In the genomic region with DNA sequence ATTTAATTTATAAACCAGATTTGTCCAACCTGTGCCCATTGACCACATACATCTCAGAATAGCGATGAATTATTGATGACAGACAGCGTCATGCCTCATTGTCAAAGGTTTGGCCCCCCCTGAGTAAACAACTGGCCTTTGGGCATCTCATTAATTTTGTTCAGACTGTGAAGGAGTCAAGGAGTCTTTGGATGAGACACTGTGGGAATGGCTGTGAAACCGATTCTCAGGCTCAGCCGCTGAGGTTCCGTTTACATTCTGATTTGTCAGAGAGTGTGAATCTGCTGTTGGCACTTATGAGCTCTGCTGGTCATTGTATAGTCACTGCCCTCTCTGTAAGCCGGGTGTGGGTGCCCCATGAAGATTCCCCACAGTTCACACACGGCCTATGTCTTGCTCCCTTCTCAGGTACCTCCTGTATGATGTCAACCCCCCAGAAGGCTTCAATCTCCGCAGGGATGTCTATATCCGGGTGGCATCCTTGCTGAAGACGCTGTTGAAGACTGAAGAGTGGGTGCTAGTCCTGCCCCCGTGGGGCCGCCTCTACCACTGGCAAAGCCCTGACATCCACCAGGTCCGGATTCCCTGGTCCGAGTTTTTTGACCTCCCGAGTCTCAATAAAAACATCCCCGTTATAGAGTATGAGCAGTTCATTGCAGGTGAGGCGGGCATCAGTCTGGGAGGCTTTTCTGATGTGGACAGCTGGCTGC, we compare ENCODE assay signal across 8 mouse cellular contexts. TPM values are rescaled to one million over a fixed set of nuclear protein-coding genes. Genes with fewer than 3 reads are reported as not detected.
A peak's percentile ranks its signal among the peaks of the same experiment; 100 is the strongest.
DNase-seq lines count a peak whose midpoint lies in the region; ATAC-seq lines count a peak whose summit lies in the region.
"Had no signal": no experiment of that assay in that cellular context is flagged by ENCODE, and none has a peak within 500 bp of the region (broad histone marks: within the 10 kb centered on the region; RNA-seq: fewer than 3 reads in every experiment).

No protein-coding gene starts in this region.

- 81% methylated on average over 17 of the region's 17 CpGs for WGBS in liver, embryonic 11.5 days
- WGBS in forebrain, embryonic 12.5 days, result 88% methylated on average over 17 of the region's 17 CpGs
- WGBS in limb, embryonic 10.5 days, result 89% methylated on average over 17 of the region's 17 CpGs
- 82% methylated on average over 17 of the region's 17 CpGs for WGBS in neural tube, embryonic 14.5 days

- no peak overlapping the region for H3K9ac ChIP-seq in liver, embryonic 11.5 days (ENCODE audit: low read depth, low read length)
- H3K9ac ChIP-seq in forebrain, embryonic 12.5 days, result peak overlapping the region; percentile 85
- H3K9ac ChIP-seq in neural tube, embryonic 14.5 days (replicated peaks; ENCODE audit: low read depth, low read length), result no peak overlapping the region

- H3K27me3 ChIP-seq in liver, embryonic 11.5 days (replicated peaks; ENCODE audit: control insufficient read depth, insufficient read depth, low read length), result no peaks in the 10 kb centered on the region
- H3K27me3 ChIP-seq in forebrain, embryonic 12.5 days, result no peaks in the 10 kb centered on the region
- no peaks in the 10 kb centered on the region for H3K27me3 ChIP-seq in limb, embryonic 10.5 days (ENCODE audit: low read depth, poor library complexity, severe bottlenecking)
- no peaks in the 10 kb centered on the region for H3K27me3 ChIP-seq in neural tube, embryonic 14.5 days (ENCODE audit: control insufficient read depth, insufficient read depth, low read length)

- H3K4me2 ChIP-seq in liver, embryonic 11.5 days, result peak overlapping the region; percentile 97
- peak overlapping the region; percentile 81 for H3K4me2 ChIP-seq in forebrain, embryonic 12.5 days
- peak overlapping the region; percentile 80 for H3K4me2 ChIP-seq in neural tube, embryonic 14.5 days (ENCODE audit: low read depth, low read length)

- H3K36me3 ChIP-seq in liver, embryonic 11.5 days (ENCODE audit: control insufficient read depth, insufficient read depth, low read length), result peaks cover 37% of the 10 kb centered on the region
- peaks cover 48% of the 10 kb centered on the region for H3K36me3 ChIP-seq in forebrain, embryonic 12.5 days (replicated peaks)
- peaks cover 50% of the 10 kb centered on the region for H3K36me3 ChIP-seq in limb, embryonic 10.5 days
- peaks cover 26% of the 10 kb centered on the region for H3K36me3 ChIP-seq in neural tube, embryonic 14.5 days (ENCODE audit: control insufficient read depth, insufficient read depth, low read length)

- peak overlapping the region; percentile 96 for H3K4me3 ChIP-seq in liver, embryonic 11.5 days (ENCODE audit: low read depth, low read length)
- H3K4me3 ChIP-seq in forebrain, embryonic 12.5 days (replicated peaks), result peak overlapping the region; percentile 94
- H3K4me3 ChIP-seq in limb, embryonic 10.5 days, result peak overlapping the region; percentile 97
- peak overlapping the region; percentile 90 for H3K4me3 ChIP-seq in neural tube, embryonic 14.5 days (ENCODE audit: low read depth, low read length)

- no peak overlapping the region for H3K27ac ChIP-seq in liver, embryonic 11.5 days (ENCODE audit: low read depth, low read length)
- H3K27ac ChIP-seq in forebrain, embryonic 12.5 days, result no peak overlapping the region
- H3K27ac ChIP-seq in limb, embryonic 10.5 days, result no peak overlapping the region
- H3K27ac ChIP-seq in neural tube, embryonic 14.5 days (ENCODE audit: low read depth, low read length), result no peak overlapping the region

- no peak for DNase-seq in liver, embryonic 11.5 days (ENCODE audit: low spot score)
- DNase-seq in liver, result no peak
- DNase-seq in limb, embryonic 10.5 days (ENCODE audit: low spot score), result no peak
- DNase-seq in layer of hippocampus, postnatal 14 days (ENCODE audit: low spot score in 2 of 2), result no peak
- DNase-seq in lung, postnatal 14 days, result no peak
- DNase-seq: left cerebral cortex, postnatal 4 days had no signal

- H3K4me1 ChIP-seq in liver, embryonic 11.5 days (replicated peaks; ENCODE audit: control insufficient read depth, insufficient read depth, low read length), result peaks cover 16% of the 10 kb centered on the region
- H3K4me1 ChIP-seq in forebrain, embryonic 12.5 days, result peaks cover 21% of the 10 kb centered on the region
- peaks cover 16% of the 10 kb centered on the region for H3K4me1 ChIP-seq in limb, embryonic 10.5 days
- peaks cover 11% of the 10 kb centered on the region; the same call in 1 of the 2 replicates for H3K4me1 ChIP-seq in neural tube, embryonic 14.5 days (ENCODE audit: control insufficient read depth, insufficient read depth, low read length)

- ATAC-seq in liver, embryonic 11.5 days (replicated peaks; ENCODE audit: low FRiP score), result no peak
- no peak for ATAC-seq in forebrain, embryonic 12.5 days (ENCODE audit: low FRiP score)
- ATAC-seq in neural tube, embryonic 14.5 days (ENCODE audit: low read depth), result no peak

- no peaks in the 10 kb centered on the region for H3K9me3 ChIP-seq in liver, embryonic 11.5 days (ENCODE audit: control insufficient read depth, low read length)
- no peaks in the 10 kb centered on the region for H3K9me3 ChIP-seq in forebrain, embryonic 12.5 days
- H3K9me3 ChIP-seq in limb, embryonic 10.5 days (replicated peaks), result no peaks in the 10 kb centered on the region
- H3K9me3 ChIP-seq in neural tube, embryonic 14.5 days (ENCODE audit: control insufficient read depth, low read length), result no peaks in the 10 kb centered on the region

RNA-seq across cellular contexts. Expression of gene Pofut2, which starts 1.3 kb away (rescaled TPM):
- 66.8 and 71.9 TPM in 2 replicates for polyA plus RNA-seq in liver, embryonic 11.5 days (2014; fragmentation: Nextera tagmentation; extraction: Ambion mirVana)
- polyA plus RNA-seq in forebrain, embryonic 12.5 days (2016; fragmentation: Nextera tagmentation; extraction: Ambion mirVana), result 65.8 and 66.4 TPM in 2 replicates
- polyA plus RNA-seq in limb, embryonic 10.5 days (2016; fragmentation: Nextera tagmentation; extraction: Ambion mirVana), result 72.9 and 83.3 TPM in 2 replicates
- 42.3 and 52.9 TPM in 2 replicates for polyA plus RNA-seq in neural tube, embryonic 14.5 days (2014; fragmentation: Nextera tagmentation; extraction: Ambion mirVana)
- total RNA-seq in layer of hippocampus, postnatal 14 days (2021), result 10 to 100 TPM; 32.2 to 36.7 TPM
